In the genomic region with DNA sequence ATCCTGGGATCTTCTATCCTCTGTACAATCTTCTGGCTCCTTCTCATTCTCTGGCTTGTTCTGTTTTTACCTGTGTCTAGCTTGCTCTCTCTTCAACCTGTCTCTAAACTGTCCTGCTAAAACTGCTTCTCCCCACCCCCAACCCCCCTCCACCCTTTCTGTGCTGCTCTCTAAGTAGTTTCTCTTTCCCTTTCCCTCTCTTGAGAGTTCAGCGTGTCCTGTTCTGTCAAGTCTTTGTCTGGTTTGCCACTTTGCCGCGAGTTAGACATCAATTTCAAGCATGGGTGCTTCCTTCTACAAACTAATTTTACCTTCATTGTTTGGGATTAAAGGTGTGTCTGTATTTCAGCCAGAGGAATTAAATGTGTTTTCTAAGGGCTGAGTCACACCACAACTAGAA, we compare ENCODE assay signal across 24 mouse cellular contexts. TPM values are rescaled to one million over a fixed set of nuclear protein-coding genes. Genes with fewer than 3 reads are reported as not detected.
DNase-seq lines count a peak whose midpoint lies in the region; ATAC-seq and TF ChIP-seq lines count a peak whose summit lies in the region.
"Had no signal": no experiment of that assay in that cellular context is flagged by ENCODE, and none has a peak within 500 bp of the region (broad histone marks: within the 10 kb centered on the region; RNA-seq: fewer than 3 reads in every experiment).

No protein-coding gene starts in this region.

- intact Hi-C loops in heart, postnatal 14 days (cut with DNase I), result no loop called here

- peak overlapping the region; percentile 19; the same call in 1 of the 2 replicates for H3K27ac ChIP-seq in liver, postnatal 0 days (ENCODE audit: low read depth)
- H3K27ac ChIP-seq: hindbrain, embryonic 15.5 days; layer of hippocampus, adult 2 months; limb, embryonic 13.5 days; midbrain, embryonic 15.5 days; stomach, embryonic 15.5 days had no signal

- no peaks in the 10 kb centered on the region for H3K27me3 ChIP-seq in liver, postnatal 0 days (ENCODE audit: insufficient read depth, low read length)
- H3K27me3 ChIP-seq: hindbrain, embryonic 15.5 days; limb, embryonic 13.5 days; midbrain, embryonic 15.5 days; stomach, embryonic 15.5 days had no signal

- DNase-seq in heart, adult 11 months, result peak; percentile 13
- DNase-seq in heart, postnatal 14 days, result no peak
- DNase-seq in CD4-positive helper T cell, adult 2 months (ENCODE audit: low read depth, low spot score), result peak; percentile 53
- peak; percentile 26 for DNase-seq in adipocyte (ENCODE audit: low spot score)
- no peak for DNase-seq in liver, postnatal 0 days
- DNase-seq in thymus, postnatal 0 days (ENCODE audit: low spot score), result no peak
- no peak for DNase-seq in adrenal gland, adult 8-10 months
- DNase-seq: adrenal gland, postnatal 14 days; B cell, adult 2 months; cerebellum, adult 18-20 months; heart, postnatal 10 days; kidney, adult 18-20 months; kidney, postnatal 10 days; spleen, adult 18-20 months; thymus, postnatal 14 days had no signal

- no peak overlapping the region for H3K9ac ChIP-seq in liver, postnatal 0 days (replicated peaks)
- H3K9ac ChIP-seq: hindbrain, embryonic 15.5 days; limb, embryonic 13.5 days; midbrain, embryonic 15.5 days; stomach, embryonic 15.5 days had no signal

- no peak overlapping the region for H3K4me3 ChIP-seq in liver, postnatal 0 days (ENCODE audit: low read depth, low read length)
- H3K4me3 ChIP-seq: hindbrain, embryonic 15.5 days; layer of hippocampus, adult 2 months; limb, embryonic 13.5 days; midbrain, embryonic 15.5 days; stomach, embryonic 15.5 days had no signal

- TF ChIP-seq CTCF in liver, postnatal 0 days (IDR thresholded peaks at IDR 0.05; ENCODE audit: low read depth), result no peak

- ATAC-seq in liver, postnatal 0 days, result no peak
- ATAC-seq: midbrain, embryonic 15.5 days had no signal

- peaks cover 34% of the 10 kb centered on the region for H3K36me3 ChIP-seq in liver, postnatal 0 days (replicated peaks; ENCODE audit: insufficient read depth, low read length)

- peaks cover 7% of the 10 kb centered on the region; the same call in 1 of the 2 replicates for H3K4me1 ChIP-seq in liver, postnatal 0 days (ENCODE audit: insufficient read depth)
- H3K4me1 ChIP-seq: stomach, embryonic 15.5 days had no signal

- whole genome bisulfite sequencing in liver, postnatal 0 days (ENCODE audit: insufficient replicate concordance), result 61% methylated on average over 3 of the region's 3 CpGs

- peak overlapping the region; percentile 18; the same call in 1 of the 2 replicates for H3K4me2 ChIP-seq in liver, postnatal 0 days (ENCODE audit: low read depth, low read length)
- H3K4me2 ChIP-seq: hindbrain, embryonic 15.5 days; limb, embryonic 13.5 days; midbrain, embryonic 15.5 days; stomach, embryonic 15.5 days had no signal

- TF ChIP-seq EP300 in liver, postnatal 0 days (IDR thresholded peaks at IDR 0.05; ENCODE audit: low read depth), result no peak

- no peaks in the 10 kb centered on the region for H3K9me3 ChIP-seq in liver, postnatal 0 days (ENCODE audit: low read length)
- H3K9me3 ChIP-seq: hindbrain, embryonic 15.5 days; limb, embryonic 13.5 days; midbrain, embryonic 15.5 days; stomach, embryonic 15.5 days had no signal

RNA-seq across cellular contexts. Expression of a gene that starts 5.7 kb away (rescaled TPM):
- total RNA-seq in heart, postnatal 14 days (2021), result 100 to 1,000 TPM; 121 to 122 TPM
- polyA plus RNA-seq in liver, postnatal 0 days (2015; fragmentation: Nextera tagmentation; extraction: Ambion mirVana), result 218 and 239 TPM in 2 replicates
- 566 and 594 TPM in 2 replicates for polyA plus RNA-seq in thymus, postnatal 0 days (2015; fragmentation: Nextera tagmentation; extraction: Ambion mirVana)
- 100 to 1,000 TPM; 122 to 151 (median 135) TPM for total RNA-seq in adrenal gland, adult 8-10 months (2022)

RNA-seq across cellular contexts. Expression of a gene that starts 53.0 kb away (rescaled TPM):
- not detected for total RNA-seq in heart, postnatal 14 days (2021)
- not detected in 2 replicates for polyA plus RNA-seq in liver, postnatal 0 days (2015; fragmentation: Nextera tagmentation; extraction: Ambion mirVana)
- not detected in 2 replicates for polyA plus RNA-seq in thymus, postnatal 0 days (2015; fragmentation: Nextera tagmentation; extraction: Ambion mirVana)
- not detected for total RNA-seq in adrenal gland, adult 8-10 months (2022)
- total RNA-seq: adrenal gland, postnatal 14 days; common myeloid progenitor, adult 5-6 weeks; gastrocnemius, adult 8-10 months; heart, postnatal 10 days; megakaryocyte progenitor cell, adult 5-6 weeks had no signal
- polyA plus RNA-seq: embryonic facial prominence, embryonic 11.5 days; stomach, embryonic 15.5 days had no signal

Comparison
In these comparisons a context has a peak if more than half of its experiments do, and no peak if none do; other contexts are left out.
1. DNase-seq: peak in heart, adult 11 months (single experiment), CD4-positive helper T cell, adult 2 months (single experiment) and adipocyte (single experiment); none in heart, postnatal 14 days (0 of 2), liver, postnatal 0 days (single experiment), thymus, postnatal 0 days (single experiment) and adrenal gland, adult 8-10 months (single experiment).